Mouse (Mus musculus) liver, postnatal 0 days (tissue): ENCODE results near the gene Fer1l4. TPM values are rescaled to one million over a fixed set of nuclear protein-coding genes. Genes with fewer than 3 reads are reported as not detected.

Experiments
- ATAC-seq: fragments of 200-750 bp; cut with Nextera tagmentation; 2 replicates; pipeline ENCODE4 v1.8.0; 2017; ENCODE audit warnings: mild to moderate bottlenecking, moderate library complexity
- DNase-seq: peaks from one replicate; pipeline ENCODE4 v3.0.0-alpha.2; 2016
- H3K27ac ChIP-seq: fragments of 300-500 bp; sonication (generic); 2 replicates; pipeline ENCODE4 v1.5.1; 2014; ENCODE audit warnings: antibody characterized with exemption, moderate library complexity, mild to moderate bottlenecking, low read depth
- H3K27me3 ChIP-seq: fragments of 300-500 bp; sonication (generic); 2 replicates; pipeline ENCODE4 v1.6.1; 2014; ENCODE audit warnings: low read length, control low read depth, mixed read lengths; ENCODE audit not compliant: insufficient read depth
- H3K36me3 ChIP-seq: fragments of 300-500 bp; sonication (generic); replicated peaks from 2 replicates; pipeline ENCODE4 v1.6.1; 2014; ENCODE audit warnings: mild to moderate bottlenecking, control low read depth, low read length, moderate library complexity, mixed read lengths; ENCODE audit not compliant: insufficient read depth
- H3K4me1 ChIP-seq: fragments of 300-500 bp; sonication (generic); 2 replicates; pipeline ENCODE4 v1.6.1; 2014; ENCODE audit warnings: antibody characterized with exemption, mild to moderate bottlenecking, control low read depth; ENCODE audit not compliant: insufficient read depth
- H3K4me2 ChIP-seq: fragments of 300-500 bp; sonication (generic); 2 replicates; pipeline ENCODE4 v1.6.1; 2014; ENCODE audit warnings: low read depth, mild to moderate bottlenecking, low read length, moderate library complexity, mixed read lengths
- H3K4me3 ChIP-seq: fragments of 300-500 bp; sonication (generic); 2 replicates; pipeline ENCODE4 v1.5.1; 2014; ENCODE audit warnings: low read depth, low read length
- H3K9ac ChIP-seq: fragments of 300-500 bp; sonication (generic); replicated peaks from 2 replicates; pipeline ENCODE4 v1.6.1; 2014; ENCODE audit warnings: mild to moderate bottlenecking, moderate library complexity
- H3K9me3 ChIP-seq: fragments of 300-500 bp; sonication (generic); 2 replicates; pipeline ENCODE4 v1.6.1; 2016; ENCODE audit warnings: mild to moderate bottlenecking, control low read depth, low read length, mixed read lengths
- CTCF ChIP-seq: sonication (generic); IDR thresholded peaks from 2 replicates; pipeline ENCODE4 v1.5.1; 2016; ENCODE audit warnings: antibody characterized with exemption, low read depth
- EP300 ChIP-seq: IDR thresholded peaks from 2 replicates; pipeline ENCODE4 v1.6.1; 2016; ENCODE audit warnings: antibody characterized with exemption, low read depth, mild to moderate bottlenecking
- WGBS: fragments of 180-500 bp; shearing (Covaris S2); extraction: QIAGEN DNeasy Blood & Tissue Kit; methylation state at CpG from one replicate; pipeline ENCODE4 v1.1.7; 2014; ENCODE audit not compliant: insufficient replicate concordance; 5-methylcytosine and 5-hydroxymethylcytosine counted together
- polyA plus RNA-seq: library from polyadenylated mRNA; unstranded; fragments of >200 nt; fragmentation: Nextera tagmentation; extraction: Ambion mirVana; gene quantifications from 2 replicates; pipeline ENCODE4 v1.2.1, GENCODE M21; 2015

The Fer1l4 gene
- polyA plus RNA-seq, 1 experiment from 2014 or later = not detected

DNA sequence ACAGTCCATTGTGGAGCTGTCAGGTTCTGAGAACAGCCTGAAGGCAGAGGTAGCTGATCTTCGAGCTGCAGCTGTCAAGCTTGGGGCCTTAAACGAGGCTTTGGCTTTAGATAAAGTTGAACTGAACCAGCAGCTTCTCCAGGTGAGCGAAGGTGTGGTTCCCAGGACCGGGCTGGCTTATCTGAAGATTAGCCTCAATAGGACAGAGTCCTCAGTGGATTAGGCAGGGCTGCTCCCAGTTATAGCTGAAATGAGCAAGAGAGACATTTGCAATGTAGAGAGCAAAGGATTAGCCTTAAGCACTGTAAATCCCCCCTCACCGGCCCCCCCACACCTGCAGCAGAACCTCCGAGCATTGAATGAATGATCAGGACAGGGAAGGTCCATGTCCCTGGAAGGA, 79.4 kb downstream of the Fer1l4 start:
- Histone ChIP-seq H3K36me3 (peaks cover 60% of the 10 kb centered on the region), H3K27me3 (no peaks in the 10 kb centered on the region), H3K4me2 (no peak overlapping the region), H3K4me1 (no peaks in the 10 kb centered on the region), H3K9me3 (no peaks in the 10 kb centered on the region), H3K27ac (no peak overlapping the region), H3K4me3 (no peak overlapping the region), H3K9ac (no peak overlapping the region)
- TF ChIP-seq CTCF = no peak
- no peak for TF ChIP-seq EP300
- ATAC-seq = no peak
- DNase-seq = no peak
- WGBS = 73% methylated on average over 6 of the region's 6 CpGs

Other genes with a start within 250 kb of the Fer1l4 start
- gene BC029722, start 233.5 kb downstream of the Fer1l4 start, polyA plus RNA-seq = 6.6 and 7.5 TPM in 2 replicates
- gene Eif6, start 226.0 kb downstream of the Fer1l4 start, polyA plus RNA-seq = 120 and 130 TPM in 2 replicates
- 0.15 and 0.19 TPM in 2 replicates for gene Fam83c, start 218.1 kb downstream of the Fer1l4 start, polyA plus RNA-seq
- gene Uqcc1, start 122.6 kb downstream of the Fer1l4 start, polyA plus RNA-seq = 29.3 and 31.7 TPM in 2 replicates
- gene Gm15557, start 112.2 kb downstream of the Fer1l4 start, polyA plus RNA-seq = not detected in 2 replicates
- not detected in 2 replicates for gene Gdf5, start 107.6 kb downstream of the Fer1l4 start, polyA plus RNA-seq
- gene Cep250, start 96.5 kb downstream of the Fer1l4 start, polyA plus RNA-seq = 3.1 and 5.0 TPM in 2 replicates
- gene 6430550D23Rik, start 45.0 kb downstream of the Fer1l4 start, polyA plus RNA-seq = 0.64 and 0.90 TPM in 2 replicates
- gene Ergic3, start 44.9 kb downstream of the Fer1l4 start, polyA plus RNA-seq = 64.5 and 64.8 TPM in 2 replicates
- 0.54 and 0.74 TPM in 2 replicates for gene Spag4, start 12.2 kb upstream of the Fer1l4 start, polyA plus RNA-seq
- 13.4 and 16.0 TPM in 2 replicates for gene Cpne1, start 59.0 kb upstream of the Fer1l4 start, polyA plus RNA-seq
- 5.5 and 5.7 TPM in 2 replicates for gene Rbm12, start 59.0 kb upstream of the Fer1l4 start, polyA plus RNA-seq
- gene Gm28036, start 74.1 kb upstream of the Fer1l4 start, polyA plus RNA-seq = 0.88 and 3.0 TPM in 2 replicates
- gene Romo1, start 91.1 kb upstream of the Fer1l4 start, polyA plus RNA-seq = 292 and 295 TPM in 2 replicates
- gene Nfs1, start 91.2 kb upstream of the Fer1l4 start, polyA plus RNA-seq = 38.9 and 40.2 TPM in 2 replicates
- 228 and 239 TPM in 2 replicates for gene Rbm39, start 127.3 kb upstream of the Fer1l4 start, polyA plus RNA-seq
- 11.7 and 15.0 TPM in 2 replicates for gene Phf20, start 143.5 kb upstream of the Fer1l4 start, polyA plus RNA-seq